Mouse (Mus musculus): Measurements from ENCODE around the gene Csf2rb2. TPM values are rescaled to one million over a fixed set of nuclear protein-coding genes. Genes with fewer than 3 reads are reported as not detected.
"Not testable (repeated sequence)": the region's sequence is repeated elsewhere in the genome, so short reads cannot be mapped to it uniquely, and the experiment has no call there.

Csf2rb2 gene
- polyA plus RNA-seq, 1 experiment from 2014 or later = 0.12 TPM

- Histone ChIP-seq H3K4me2 (replicated peaks; ENCODE audit: low read depth, low read length) (no peak overlapping the region), H3K27ac (ENCODE audit: low read length) (no peak overlapping the region), H3K4me1 (ENCODE audit: insufficient read depth, low read length) (no peaks in the 10 kb centered on the region), H3K9ac (replicated peaks; ENCODE audit: low read length) (0 out of 2 replicates have a peak overlapping the region, but pooled peaks have one; percentile 7), H3K9me3 (ENCODE audit: low read length) (no peaks in the 10 kb centered on the region), H3K4me3 (ENCODE audit: low read length) (no peak overlapping the region), H3K36me3 (ENCODE audit: insufficient read depth, low read length) (no peaks in the 10 kb centered on the region), H3K27me3 (ENCODE audit: insufficient read depth, low read length) (no peaks in the 10 kb centered on the region)
- 10% methylated on average over 5 of the region's 5 CpGs for WGBS
- ATAC-seq (ENCODE audit: low FRiP score, low TSS enrichment) = peak; percentile 81
These were observed 15.4 kb upstream of the Csf2rb2 start for GRCm38 (mm10) chr15:78320825-78321496.

- H3K36me3 ChIP-seq (ENCODE audit: insufficient read depth, low read length); H3K4me2 ChIP-seq (replicated peaks; ENCODE audit: low read depth, low read length); ATAC-seq (ENCODE audit: low FRiP score, low TSS enrichment); H3K4me1 ChIP-seq (ENCODE audit: insufficient read depth, low read length); H3K9ac ChIP-seq (replicated peaks; ENCODE audit: low read length); H3K9me3 ChIP-seq (ENCODE audit: low read length); H3K27me3 ChIP-seq (ENCODE audit: insufficient read depth, low read length); H3K27ac ChIP-seq (ENCODE audit: low read length); H3K4me3 ChIP-seq (ENCODE audit: low read length): not testable (repeated sequence)
- WGBS = 57% methylated on average over 2 of the region's 2 CpGs
These were observed 13.0 kb upstream of the Csf2rb2 start for GRCm38 (mm10) chr15:78318338-78319171.

- ATAC-seq (ENCODE audit: low FRiP score, low TSS enrichment); H3K9ac ChIP-seq (replicated peaks; ENCODE audit: low read length); H3K9me3 ChIP-seq (ENCODE audit: low read length): not testable (repeated sequence)
These were observed 8.1 kb upstream of the Csf2rb2 start for GRCm38 (mm10) chr15:78313659-78314058.

GRCm38 (mm10) chr15:78312421-78313233, 7.1 kb upstream of the Csf2rb2 start:
- not testable (repeated sequence) for H3K27ac ChIP-seq (ENCODE audit: low read length); H3K4me2 ChIP-seq (replicated peaks; ENCODE audit: low read depth, low read length); H3K9me3 ChIP-seq (ENCODE audit: low read length); H3K36me3 ChIP-seq (ENCODE audit: insufficient read depth, low read length); H3K4me1 ChIP-seq (ENCODE audit: insufficient read depth, low read length); H3K9ac ChIP-seq (replicated peaks; ENCODE audit: low read length); H3K27me3 ChIP-seq (ENCODE audit: insufficient read depth, low read length); ATAC-seq (ENCODE audit: low FRiP score, low TSS enrichment); H3K4me3 ChIP-seq (ENCODE audit: low read length)
- WGBS = 48% methylated on average over 4 of the region's 4 CpGs

More at GRCm38 (mm10) chr15:78313659-78314058, 8.1 kb upstream of the Csf2rb2 start:
- H3K36me3 ChIP-seq (ENCODE audit: insufficient read depth, low read length); H3K27me3 ChIP-seq (ENCODE audit: insufficient read depth, low read length); H3K27ac ChIP-seq (ENCODE audit: low read length); H3K4me1 ChIP-seq (ENCODE audit: insufficient read depth, low read length); H3K4me2 ChIP-seq (replicated peaks; ENCODE audit: low read depth, low read length); H3K4me3 ChIP-seq (ENCODE audit: low read length): not testable (repeated sequence)
- WGBS = 81% methylated on average over 5 of the region's 5 CpGs

- peaks cover 3% of the 10 kb centered on the region; the same call in 1 of the 2 replicates for H3K4me1 ChIP-seq (ENCODE audit: insufficient read depth, low read length)
- H3K4me3 ChIP-seq (ENCODE audit: low read length) = no peak overlapping the region
- no peaks in the 10 kb centered on the region for H3K27me3 ChIP-seq (ENCODE audit: insufficient read depth, low read length)
- 81% methylated on average over 4 of the region's 4 CpGs for WGBS
- H3K9ac ChIP-seq (replicated peaks; ENCODE audit: low read length) = no peak overlapping the region
- no peaks in the 10 kb centered on the region for H3K9me3 ChIP-seq (ENCODE audit: low read length)
- ATAC-seq (ENCODE audit: low FRiP score, low TSS enrichment) = no peak
- no peak overlapping the region for H3K27ac ChIP-seq (ENCODE audit: low read length)
- H3K4me2 ChIP-seq (replicated peaks; ENCODE audit: low read depth, low read length) = no peak overlapping the region
- H3K36me3 ChIP-seq (ENCODE audit: insufficient read depth, low read length) = no peaks in the 10 kb centered on the region
These were observed 5.5 kb upstream of the Csf2rb2 start for GRCm38 (mm10) chr15:78310971-78311370.

GRCm38 (mm10) chr15:78309865-78310264, 4.3 kb upstream of the Csf2rb2 start:
- H3K36me3 ChIP-seq (ENCODE audit: insufficient read depth, low read length) = no peaks in the 10 kb centered on the region
- no peaks in the 10 kb centered on the region for H3K27me3 ChIP-seq (ENCODE audit: insufficient read depth, low read length)
- WGBS = 4% methylated on average over 5 of the region's 5 CpGs
- no peak overlapping the region for H3K4me2 ChIP-seq (replicated peaks; ENCODE audit: low read depth, low read length)
- H3K9me3 ChIP-seq (ENCODE audit: low read length) = no peaks in the 10 kb centered on the region
- H3K27ac ChIP-seq (ENCODE audit: low read length) = no peak overlapping the region
- peaks cover 3% of the 10 kb centered on the region; the same call in 1 of the 2 replicates for H3K4me1 ChIP-seq (ENCODE audit: insufficient read depth, low read length)
- no peak overlapping the region for H3K4me3 ChIP-seq (ENCODE audit: low read length)
- H3K9ac ChIP-seq (replicated peaks; ENCODE audit: low read length) = no peak overlapping the region
- no peak for ATAC-seq (ENCODE audit: low FRiP score, low TSS enrichment)

GRCm38 (mm10) chr15:78303665-78304233, 1.8 kb downstream of the Csf2rb2 start:
- Histone ChIP-seq H3K4me1 (ENCODE audit: insufficient read depth, low read length) (no peaks in the 10 kb centered on the region), H3K27me3 (ENCODE audit: insufficient read depth, low read length) (no peaks in the 10 kb centered on the region), H3K27ac (ENCODE audit: low read length) (no peak overlapping the region), H3K36me3 (ENCODE audit: insufficient read depth, low read length) (no peaks in the 10 kb centered on the region), H3K9ac (replicated peaks; ENCODE audit: low read length) (no peak overlapping the region), H3K9me3 (ENCODE audit: low read length) (no peaks in the 10 kb centered on the region), H3K4me2 (replicated peaks; ENCODE audit: low read depth, low read length) (no peak overlapping the region), H3K4me3 (ENCODE audit: low read length) (no peak overlapping the region)
- ATAC-seq (ENCODE audit: low FRiP score, low TSS enrichment) = no peak
- 87% methylated on average over 6 of the region's 6 CpGs for WGBS

GRCm38 (mm10) chr15:78302718-78303117, 2.8 kb downstream of the Csf2rb2 start:
- Histone ChIP-seq H3K4me3 (ENCODE audit: low read length) (no peak overlapping the region), H3K9me3 (ENCODE audit: low read length) (no peaks in the 10 kb centered on the region), H3K36me3 (ENCODE audit: insufficient read depth, low read length) (no peaks in the 10 kb centered on the region), H3K9ac (replicated peaks; ENCODE audit: low read length) (no peak overlapping the region), H3K4me1 (ENCODE audit: insufficient read depth, low read length) (no peaks in the 10 kb centered on the region), H3K27me3 (ENCODE audit: insufficient read depth, low read length) (no peaks in the 10 kb centered on the region), H3K27ac (ENCODE audit: low read length) (no peak overlapping the region), H3K4me2 (replicated peaks; ENCODE audit: low read depth, low read length) (no peak overlapping the region)
- 94% methylated on average over 4 of the region's 4 CpGs for WGBS
- ATAC-seq (ENCODE audit: low FRiP score, low TSS enrichment) = no peak

- H3K4me2 ChIP-seq (replicated peaks; ENCODE audit: low read depth, low read length) = no peak overlapping the region
- ATAC-seq (ENCODE audit: low FRiP score, low TSS enrichment) = no peak
- no peak overlapping the region for H3K4me3 ChIP-seq (ENCODE audit: low read length)
- H3K4me1 ChIP-seq (ENCODE audit: insufficient read depth, low read length) = no peaks in the 10 kb centered on the region
- no peaks in the 10 kb centered on the region for H3K36me3 ChIP-seq (ENCODE audit: insufficient read depth, low read length)
- H3K27ac ChIP-seq (ENCODE audit: low read length) = no peak overlapping the region
- no peak overlapping the region for H3K9ac ChIP-seq (replicated peaks; ENCODE audit: low read length)
- H3K9me3 ChIP-seq (ENCODE audit: low read length) = no peaks in the 10 kb centered on the region
- H3K27me3 ChIP-seq (ENCODE audit: insufficient read depth, low read length) = no peaks in the 10 kb centered on the region
These were observed 4.7 kb downstream of the Csf2rb2 start for GRCm38 (mm10) chr15:78300773-78301172.

All from kidney, embryonic 16.5 days (tissue).